Mouse (Mus musculus) Patski (cell line): Measurements from ENCODE around the gene Traf2. TPM values are rescaled to one million over a fixed set of nuclear protein-coding genes. Genes with fewer than 3 reads are reported as not detected.

Source experiments
- ATAC-seq: fragments of 100-300 bp; one replicate; pipeline ENCODE4 v1.8.0; 2021
- CTCF ChIA-PET: fragments of 350-600 bp; sonication (Branson Sonifier 250); formaldehyde crosslinking; loops from one replicate; lab custom pipeline; 2022; ENCODE audit warnings: inconsistent platforms; lab: Charles Lee
- POLR2A ChIA-PET: fragments of 350-600 bp; sonication (Branson Sonifier 250); formaldehyde crosslinking; loops from one replicate; lab custom pipeline; 2022; ENCODE audit warnings: antibody characterized with exemption, inconsistent platforms; lab: Charles Lee
- DNase-seq: peaks from one replicate; pipeline ENCODE4 v3.0.0-alpha.2; 2011; ENCODE audit warnings: low read depth, low spot score
- H3K27me3 ChIP-seq: fragments of 371-371 bp; one replicate; pipeline ENCODE4 v1.5.1; 2021
- CTCF ChIP-seq: fragments of 100-300 bp; IDR thresholded peaks from one replicate; pipeline ENCODE4 v1.5.1; 2021
- in situ Hi-C: fragments of 300-500 bp; cut with MboI; formaldehyde crosslinking; loops from 3 replicates; pipeline ENCODE4 v1.11.1; 2018; ENCODE audit warnings: low pct_unique_long_range_greater_than_20kb, mixed read lengths
- polyA plus RNA-seq: library from polyadenylated mRNA; unstranded; gene quantifications from one replicate; pipeline ENCODE4 v1.2.3, GENCODE M21; 2021

Traf2 gene
- polyA plus RNA-seq, 1 experiment from 2014 or later, result 30.4 TPM

DNA sequence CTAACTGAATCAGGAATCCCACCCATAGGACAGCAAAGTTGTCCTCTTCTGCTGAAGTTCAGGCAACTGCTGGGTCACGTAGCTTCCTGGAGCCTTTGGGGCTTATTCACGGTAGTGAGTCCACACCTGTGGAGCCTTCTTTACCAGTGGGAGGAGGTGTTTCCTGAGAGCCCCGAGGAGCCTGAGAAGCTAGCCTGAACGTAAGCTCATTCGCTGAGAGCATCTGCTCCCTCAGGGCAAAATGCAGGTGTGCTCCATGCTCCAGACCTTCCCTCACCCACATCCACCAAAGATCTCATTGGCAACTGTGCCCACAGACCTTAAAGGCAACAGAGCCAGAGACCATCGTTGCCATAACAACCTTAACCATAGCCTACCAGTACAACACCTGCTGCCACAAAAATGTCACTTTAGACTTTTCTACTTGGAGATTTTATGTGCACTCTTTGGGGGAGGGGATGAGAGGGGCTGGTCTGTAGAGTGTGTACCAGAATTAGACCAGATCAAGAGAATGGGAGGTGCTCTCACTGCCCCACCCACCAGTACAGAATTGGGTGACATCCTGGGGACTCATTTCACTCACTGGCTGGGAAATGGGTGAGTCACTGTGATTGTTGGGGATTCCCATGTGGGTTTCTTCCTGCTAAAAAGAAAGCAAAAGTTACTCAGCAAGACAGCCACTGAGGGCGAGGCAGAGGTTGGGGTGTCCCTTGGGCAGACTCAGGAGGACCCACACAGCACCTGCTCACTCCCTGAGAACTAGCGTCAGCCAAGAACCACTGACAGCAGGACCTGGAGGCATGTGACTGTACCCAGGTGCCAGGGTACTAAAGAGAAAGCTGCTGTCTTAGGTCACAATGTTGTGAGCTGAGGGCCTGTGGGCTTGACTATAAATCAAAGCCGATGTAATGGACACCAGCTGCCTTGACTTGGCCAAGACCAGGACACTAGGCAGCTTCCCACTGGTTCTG lies 2.6 kb upstream of the Traf2 start:
- CTCF ChIA-PET, result interaction anchor here (1.1 to 5.7 kb wide), 6 partner anchors 9 to 50 kb away, joined by 4 to 35 read pairs (median 4); partner anchors contain the start of gene Edf1
- no peak for ATAC-seq
- no peak for TF ChIP-seq CTCF
- POLR2A ChIA-PET, result interaction anchor here (0.9 kb wide), 1 partner anchor 45 kb away, joined by 3 read pairs; no protein-coding TSS in a partner anchor
- peak; percentile 77 for DNase-seq
- in situ Hi-C loops, result no loop called here
- no peaks in the 10 kb centered on the region for H3K27me3 ChIP-seq

DNA sequence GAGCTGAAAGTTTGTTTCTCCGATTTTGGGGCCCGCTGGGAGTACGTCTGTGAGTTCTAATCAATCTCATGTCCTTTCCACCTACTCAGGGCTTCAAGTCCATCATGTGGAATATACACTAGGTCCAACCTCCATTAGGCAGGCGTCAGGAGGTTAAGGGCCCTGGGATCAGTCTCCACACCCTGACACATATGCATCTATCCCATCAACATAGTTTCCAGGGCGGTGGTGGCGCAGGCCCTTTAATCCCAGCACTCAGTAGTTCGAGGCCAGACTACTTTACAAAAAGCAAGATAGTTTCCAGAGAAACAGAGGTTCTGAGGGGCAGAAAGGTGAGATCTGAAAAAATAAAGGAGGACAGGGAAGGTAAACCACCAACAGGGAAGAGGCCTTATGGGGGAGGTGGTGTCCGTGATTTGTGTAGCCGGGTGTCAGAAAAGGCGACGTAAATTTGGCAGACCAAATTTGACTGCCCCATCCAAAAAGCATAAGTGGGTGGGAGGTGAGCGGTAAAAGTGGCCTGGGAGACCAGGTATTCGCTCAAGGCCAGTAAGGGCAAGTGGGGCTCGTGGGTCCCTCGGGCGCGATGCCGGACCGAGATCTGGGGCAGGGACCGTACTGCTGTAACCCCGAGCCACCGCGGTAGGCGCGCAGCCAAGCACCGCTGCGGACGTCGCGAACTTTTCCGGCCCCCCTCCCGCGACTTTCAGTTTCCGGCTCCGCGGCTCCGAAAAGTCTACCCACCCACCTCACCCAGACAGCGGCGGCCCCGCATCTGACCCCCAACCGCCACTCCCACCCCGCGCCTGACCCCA lies 537 bp downstream of the Traf2 start:
- ChIA-PET CTCF (interaction anchor here (1.7 to 5.7 kb wide), 3 partner anchors 12 to 145 kb away, joined by 3 to 35 read pairs (median 9); partner anchors contain the start of gene Edf1), POLR2A (interaction anchor here (1.5 to 2.3 kb wide), 2 partner anchors 8 to 11 kb away, joined by 4 to 9 read pairs; partner anchors contain the start of gene Edf1)
- TF ChIP-seq CTCF, result no peak
- in situ Hi-C loops, result no loop called here
- H3K27me3 ChIP-seq, result no peaks in the 10 kb centered on the region
- ATAC-seq (peak; percentile 17), DNase-seq (no peak)

DNA sequence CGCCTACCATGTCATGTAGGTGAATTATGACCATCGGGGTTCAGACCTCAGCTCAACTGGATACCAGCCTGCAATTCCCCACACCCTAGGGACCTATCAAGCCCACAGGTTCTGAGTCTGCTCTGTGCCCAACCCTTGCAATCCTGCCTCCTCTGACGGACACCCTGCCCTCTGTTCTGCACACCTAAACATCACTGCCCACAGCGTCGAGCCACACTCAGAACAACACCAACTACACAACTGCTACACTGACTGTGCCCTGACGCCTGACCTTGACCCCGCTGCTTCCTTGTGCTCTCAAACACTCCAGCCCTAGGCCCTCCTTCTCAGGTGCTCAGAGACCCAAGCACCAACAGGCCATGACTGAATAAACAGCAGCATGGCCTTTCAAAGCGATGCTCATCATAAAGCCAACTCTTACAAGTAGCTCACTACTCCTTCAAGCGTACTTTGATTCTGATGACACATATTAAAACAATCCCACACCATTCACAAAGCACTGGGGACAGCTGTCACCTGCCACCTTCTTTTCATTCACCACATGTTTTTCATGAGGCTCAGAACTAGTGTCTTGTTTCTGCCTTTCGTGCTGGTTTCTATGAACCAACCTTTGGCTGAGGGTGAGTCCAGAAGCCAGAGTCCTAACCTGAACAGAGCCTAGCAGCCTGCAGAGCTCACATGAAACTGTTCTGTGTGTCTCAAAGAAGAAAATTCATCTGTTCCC lies 4.9 kb downstream of the Traf2 start:
- ATAC-seq (no peak), DNase-seq (no peak)
- CTCF ChIA-PET, result interaction anchor here (1.1 kb wide), 1 partner anchor 8 kb away, joined by 3 read pairs; no protein-coding TSS in a partner anchor
- POLR2A ChIA-PET, result interaction anchor here (2.4 kb wide), 1 partner anchor 15 kb away, joined by 8 read pairs; the partner anchor contains the start of gene Edf1
- no peak for TF ChIP-seq CTCF
- no peaks in the 10 kb centered on the region for H3K27me3 ChIP-seq
- in situ Hi-C loops, result no loop called here

DNA sequence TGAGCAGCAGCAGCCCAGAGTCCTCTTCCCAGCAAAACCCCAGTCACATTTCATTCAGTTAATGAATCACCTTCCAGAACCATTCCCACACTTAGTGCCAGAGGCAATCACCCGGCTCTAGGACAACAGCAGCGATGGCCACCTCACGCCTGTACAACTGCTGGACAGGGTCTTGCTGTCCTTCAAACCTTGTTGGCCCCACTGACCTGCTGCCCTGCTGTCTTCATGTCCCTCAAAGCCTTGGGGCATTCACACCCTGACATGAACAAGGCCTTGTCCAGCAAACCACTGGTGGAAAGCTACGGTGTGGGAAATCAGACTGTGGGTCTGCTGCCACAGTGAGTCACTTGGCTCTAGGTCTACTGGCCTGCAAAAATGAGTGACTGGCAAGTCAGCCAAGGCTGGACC lies 6.2 kb downstream of the Traf2 start:
- ChIA-PET CTCF (no interaction called here), POLR2A (interaction anchor here (0.5 to 2.4 kb wide), 4 partner anchors 13 to 42 kb away, joined by 3 to 8 read pairs (median 4); partner anchors contain the start of genes Edf1 and Fbxw5)
- no peaks in the 10 kb centered on the region for H3K27me3 ChIP-seq
- no peak for TF ChIP-seq CTCF
- peak; percentile 87 for DNase-seq
- in situ Hi-C loops, result no loop called here
- ATAC-seq, result peak; percentile 66

DNA sequence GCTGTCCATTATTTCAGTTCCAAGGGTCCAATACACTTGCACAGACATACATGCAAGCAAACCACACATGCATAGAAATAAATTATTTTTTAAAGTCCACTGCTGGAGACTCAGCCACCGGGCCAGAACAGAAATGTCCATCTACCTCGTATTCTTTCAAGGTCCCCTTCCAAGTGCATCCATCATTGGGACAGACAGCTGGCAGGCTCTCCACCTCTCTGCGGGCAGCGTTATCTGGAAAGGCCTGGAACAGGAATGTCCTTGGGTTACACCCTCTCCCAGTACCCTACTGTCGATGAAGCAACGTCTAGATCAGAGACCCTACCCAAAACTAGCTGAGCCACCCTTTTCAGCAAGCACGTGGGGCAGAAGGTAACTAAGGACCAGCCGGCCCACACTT lies 10.2 kb downstream of the Traf2 start:
- DNase-seq, result no peak
- H3K27me3 ChIP-seq, result no peaks in the 10 kb centered on the region
- TF ChIP-seq CTCF, result no peak
- ATAC-seq, result no peak
- in situ Hi-C loops, result no loop called here
- POLR2A ChIA-PET, result no interaction called here
- CTCF ChIA-PET, result interaction anchor here (1.0 kb wide), 1 partner anchor 27 kb away, joined by 3 read pairs; no protein-coding TSS in a partner anchor

DNA sequence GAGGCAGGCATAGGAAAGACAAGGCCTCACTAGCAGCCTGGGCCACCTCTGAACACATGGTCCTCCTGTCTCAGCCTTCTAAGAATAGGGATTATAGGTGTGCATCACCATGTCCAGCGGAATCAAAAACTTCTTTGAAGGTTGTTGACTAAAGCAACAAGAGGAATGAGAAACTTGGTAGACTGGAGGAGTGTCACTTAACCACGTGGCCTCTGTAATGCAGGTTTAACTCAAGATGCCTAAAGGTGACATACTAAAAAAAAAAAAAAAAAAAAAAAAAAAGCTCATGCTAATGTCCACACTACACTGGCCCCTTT lies 11.9 kb downstream of the Traf2 start:
- ATAC-seq, result peak; percentile 22
- H3K27me3 ChIP-seq, result no peaks in the 10 kb centered on the region
- no peak for TF ChIP-seq CTCF
- CTCF ChIA-PET, result no interaction called here
- in situ Hi-C loops, result no loop called here
- POLR2A ChIA-PET, result interaction anchor here (0.7 to 1.2 kb wide), 2 partner anchors 16 to 333 kb away, joined by 3 read pairs; no protein-coding TSS in a partner anchor
- DNase-seq, result no peak

DNA sequence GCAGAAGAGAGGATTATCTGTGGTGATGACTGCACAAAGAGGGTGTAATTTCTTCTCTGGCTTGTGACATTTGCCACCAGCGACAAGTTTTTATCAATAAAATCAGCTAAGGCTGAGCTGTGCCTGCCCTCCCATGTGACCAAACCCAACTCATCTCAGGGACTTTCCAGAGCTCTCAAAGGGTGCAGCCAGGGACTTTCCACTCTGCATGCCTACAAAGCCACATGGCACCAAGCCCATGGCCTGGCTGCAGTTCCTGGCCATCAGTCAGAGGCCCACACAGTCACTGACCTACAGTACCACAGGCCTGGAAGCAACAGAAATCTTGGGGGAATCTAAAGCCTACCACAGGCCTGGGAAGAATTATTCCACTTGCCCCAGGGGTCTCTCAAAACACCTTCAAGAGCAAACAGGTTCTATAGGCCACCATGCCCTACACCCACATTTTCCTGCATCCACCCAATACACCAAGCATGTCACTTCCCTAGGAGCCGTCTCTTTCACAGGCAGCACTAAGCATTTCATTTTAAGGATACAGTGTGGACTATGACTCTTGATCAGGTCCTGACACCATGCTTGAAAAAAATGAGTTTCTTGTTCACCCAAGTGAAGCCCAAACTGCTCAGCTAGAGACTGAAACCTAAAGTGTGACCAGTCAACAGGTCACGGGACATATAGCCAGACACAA lies 12.4 kb downstream of the Traf2 start:
- DNase-seq (peak; percentile 94), ATAC-seq (peak; percentile 90)
- ChIA-PET CTCF (interaction anchor here (1.0 to 1.7 kb wide), 4 partner anchors 8 to 20 kb away, joined by 3 to 8 read pairs (median 4); no protein-coding TSS in a partner anchor), POLR2A (interaction anchor here (0.7 to 1.2 kb wide), 3 partner anchors 16 to 334 kb away, joined by 3 read pairs; partner anchors contain the start of gene Edf1)
- no peak for TF ChIP-seq CTCF
- no peaks in the 10 kb centered on the region for H3K27me3 ChIP-seq
- in situ Hi-C loops, result no loop called here

DNA sequence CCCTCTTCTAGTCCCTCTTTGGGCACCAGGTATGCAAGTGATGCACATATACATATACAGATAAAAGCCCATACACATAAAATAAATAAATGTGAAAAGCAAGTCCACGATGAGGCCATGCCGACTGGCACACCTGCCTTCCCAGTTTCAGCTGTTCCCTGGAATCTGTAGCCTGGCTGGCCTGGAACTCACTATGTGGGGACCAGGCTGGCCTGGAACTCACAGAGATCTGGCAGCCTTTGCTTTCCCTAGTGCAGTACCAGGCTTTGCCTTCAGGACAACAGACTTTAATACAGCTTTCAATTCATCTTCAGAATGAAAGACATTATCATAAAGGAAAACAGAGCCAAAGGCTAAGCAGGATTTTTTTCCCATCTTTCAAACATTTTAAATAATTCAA lies 13.0 kb downstream of the Traf2 start:
- ATAC-seq (no peak), DNase-seq (no peak)
- in situ Hi-C loops, result no loop called here
- TF ChIP-seq CTCF, result no peak
- CTCF ChIA-PET, result interaction anchor here (1.0 to 1.7 kb wide), 4 partner anchors 8 to 21 kb away, joined by 3 to 8 read pairs (median 4); no protein-coding TSS in a partner anchor
- H3K27me3 ChIP-seq, result no peaks in the 10 kb centered on the region
- POLR2A ChIA-PET, result interaction anchor here (0.9 kb wide), 1 partner anchor 24 kb away, joined by 3 read pairs; the partner anchor contains the start of gene Edf1
